Mouse (Mus musculus): ENCODE measurements around the gene Dmc1. TPM values are rescaled to one million over a fixed set of nuclear protein-coding genes. Genes with fewer than 3 reads are reported as not detected.

Gene Dmc1
- polyA plus RNA-seq, 1 experiment from 2014 or later, result 1.7 TPM

GRCm38 (mm10) chr15:79518571-79518970, 86.3 kb downstream of the Dmc1 start:
- no peaks in the 10 kb centered on the region for H3K9me3 ChIP-seq (replicated peaks)
- no peak overlapping the region for H3K4me3 ChIP-seq
- no peak overlapping the region for H3K27ac ChIP-seq
- DNase-seq (ENCODE audit: low spot score), result no peak
- H3K27me3 ChIP-seq (ENCODE audit: low read depth, poor library complexity, severe bottlenecking), result peaks cover 64% of the 10 kb centered on the region
- no peaks in the 10 kb centered on the region for H3K36me3 ChIP-seq
- peaks cover 35% of the 10 kb centered on the region for H3K4me1 ChIP-seq
- 84% methylated on average over 3 of the region's 3 CpGs for WGBS

DNA sequence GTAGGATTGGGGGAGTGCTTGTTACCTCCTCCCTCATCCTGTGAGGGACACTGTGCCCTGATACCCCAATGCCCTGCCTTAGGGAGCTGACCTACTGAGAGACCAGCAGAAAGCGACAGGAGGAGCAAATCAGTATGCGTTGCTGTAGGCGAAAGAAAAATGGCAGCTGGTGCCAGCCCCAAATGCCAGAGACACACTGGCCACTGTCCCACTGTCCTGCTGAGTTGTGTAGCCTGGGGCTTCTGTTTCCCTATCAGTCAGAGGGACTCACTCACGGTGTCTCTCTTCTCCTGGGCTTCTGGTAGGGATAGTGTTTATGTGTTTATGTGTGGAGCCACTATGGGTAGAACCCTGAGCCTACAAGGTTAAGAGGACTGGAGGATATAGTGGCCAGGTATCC, 87.2 kb downstream of the Dmc1 start:
- no peak overlapping the region for H3K27ac ChIP-seq
- H3K9me3 ChIP-seq (replicated peaks), result no peaks in the 10 kb centered on the region
- H3K4me1 ChIP-seq, result peaks cover 35% of the 10 kb centered on the region
- H3K4me3 ChIP-seq, result no peak overlapping the region
- DNase-seq (ENCODE audit: low spot score), result no peak
- H3K27me3 ChIP-seq (ENCODE audit: low read depth, poor library complexity, severe bottlenecking), result peaks cover 72% of the 10 kb centered on the region
- H3K36me3 ChIP-seq, result no peaks in the 10 kb centered on the region
- WGBS, result 73% methylated on average over 4 of the region's 4 CpGs

DNA sequence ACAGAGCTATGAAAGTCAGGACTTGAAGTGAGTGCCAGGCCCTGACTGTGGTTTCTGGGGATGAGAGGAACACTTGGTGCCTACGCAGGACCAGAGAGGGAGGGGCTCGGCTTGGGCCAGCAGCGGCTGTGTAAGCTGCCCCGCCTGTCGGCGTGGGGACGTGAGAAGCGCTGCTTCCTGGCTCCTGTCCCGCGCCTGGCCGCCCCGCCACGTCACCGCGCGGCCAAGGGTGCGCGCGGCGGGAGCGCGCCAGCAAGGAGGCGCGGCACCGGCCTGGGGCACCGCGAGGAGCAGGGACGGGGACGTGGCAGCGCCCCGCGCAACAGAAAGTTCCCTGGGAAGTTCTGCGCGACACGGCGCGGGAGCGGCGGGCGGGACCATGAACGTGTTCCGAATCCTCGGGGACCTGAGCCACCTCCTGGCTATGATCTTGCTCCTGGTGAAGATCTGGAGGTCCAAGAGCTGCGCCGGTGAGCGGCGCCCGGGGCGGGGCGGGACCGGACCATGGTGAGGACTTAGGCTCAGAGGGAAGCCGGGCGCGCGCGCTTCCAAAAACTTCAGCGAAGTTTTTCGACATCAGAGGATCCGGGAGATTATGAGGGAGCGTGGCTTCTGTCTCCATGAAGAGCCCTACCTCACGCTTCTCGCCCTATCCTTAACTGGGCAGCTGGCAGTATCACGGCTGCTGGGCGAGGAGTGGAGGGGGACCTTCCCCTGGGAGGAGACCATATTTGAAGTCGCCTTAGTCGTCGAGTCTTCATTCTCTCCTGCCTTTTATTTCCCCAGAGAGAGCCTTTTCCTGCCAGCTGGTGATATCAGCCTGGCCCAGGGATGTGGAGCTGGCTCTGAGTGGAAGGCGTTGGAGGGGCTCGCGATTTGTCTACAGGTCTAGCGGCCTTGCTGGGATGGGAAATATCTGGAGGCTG, 88.5 kb downstream of the Dmc1 start, which contains the start of gene Kdelr3:
Gene Kdelr3 (plus strand): TSS at position 241 of the 926 bp plus-strand sequence.
- Histone ChIP-seq H3K27ac (peak within 1 kb of the TSS; percentile 76), H3K4me3 (peak within 1 kb of the TSS; percentile 67), H3K9me3 (replicated peaks) (no peaks in the 10 kb centered on the region), H3K27me3 (ENCODE audit: low read depth, poor library complexity, severe bottlenecking) (peaks cover 85% of the 10 kb centered on the region), H3K36me3 (no peaks in the 10 kb centered on the region), H3K4me1 (peaks cover 46% of the 10 kb centered on the region)
- WGBS, result 1% methylated on average over 71 of the region's 71 CpGs
- peak; percentile 64 for DNase-seq (ENCODE audit: low spot score)

DNA sequence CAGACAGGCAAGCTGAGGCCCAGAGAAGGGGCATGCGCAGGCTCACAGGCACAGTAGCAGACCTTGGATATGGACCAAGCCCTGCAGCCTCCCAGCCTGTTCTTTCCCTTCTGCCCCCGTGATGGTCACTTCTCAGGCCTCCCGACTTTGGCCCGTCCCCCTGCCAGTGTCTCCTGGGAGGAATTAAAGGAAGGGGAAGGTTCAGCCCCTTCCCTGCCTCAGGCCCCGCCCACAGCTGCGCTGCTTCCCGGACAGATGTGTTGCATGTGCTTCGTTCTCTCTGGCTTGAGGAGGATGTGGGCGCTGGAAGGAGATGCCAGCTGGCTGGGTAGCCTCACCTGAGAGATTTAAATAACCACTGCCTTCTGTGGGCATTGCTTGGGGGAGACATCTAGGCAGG, 91.0 kb downstream of the Dmc1 start:
- Histone ChIP-seq H3K27ac (no peak overlapping the region), H3K36me3 (no peaks in the 10 kb centered on the region), H3K27me3 (ENCODE audit: low read depth, poor library complexity, severe bottlenecking) (peaks cover 100% of the 10 kb centered on the region), H3K4me3 (peak overlapping the region; percentile 3; the same call in 1 of the 2 replicates), H3K9me3 (replicated peaks) (no peaks in the 10 kb centered on the region), H3K4me1 (peaks cover 50% of the 10 kb centered on the region)
- no peak for DNase-seq (ENCODE audit: low spot score)
- WGBS, result 11% methylated on average over 9 of the region's 9 CpGs

- DNase-seq (ENCODE audit: low spot score), result peak; percentile 91
- H3K9me3 ChIP-seq (replicated peaks), result no peaks in the 10 kb centered on the region
- peak overlapping the region; percentile 53 for H3K4me3 ChIP-seq
- H3K27ac ChIP-seq, result no peak overlapping the region
- no peaks in the 10 kb centered on the region for H3K36me3 ChIP-seq
- H3K27me3 ChIP-seq (ENCODE audit: low read depth, poor library complexity, severe bottlenecking), result peaks cover 100% of the 10 kb centered on the region
- H3K4me1 ChIP-seq, result peaks cover 41% of the 10 kb centered on the region
- WGBS, result under 1% methylated on average over 61 of the region's 61 CpGs
Measured at GRCm38 (mm10) chr15:79511553-79512320, 93.2 kb downstream of the Dmc1 start.

Small RNA genes lying within 50 kb of the gene (microRNA-seq; reads per million reads assigned to microRNA genes)
- not detected for gene Gm27903

Other genes with a start within 250 kb of the Dmc1 start
- 63.5 and 74.8 TPM in 2 replicates for gene Tmem184b, start 201.5 kb downstream of the Dmc1 start, polyA plus RNA-seq (2016; fragmentation: Nextera tagmentation; extraction: Ambion mirVana)
- gene Csnk1e, start 149.5 kb downstream of the Dmc1 start, polyA plus RNA-seq (2016; fragmentation: Nextera tagmentation; extraction: Ambion mirVana), result 152 and 170 TPM in 2 replicates
- gene Kcnj4, start 99.9 kb downstream of the Dmc1 start, polyA plus RNA-seq (2016; fragmentation: Nextera tagmentation; extraction: Ambion mirVana), result not detected in 2 replicates
- 4.2 and 9.4 TPM in 2 replicates for gene Kdelr3, start 88.7 kb downstream of the Dmc1 start, polyA plus RNA-seq (2016; fragmentation: Nextera tagmentation; extraction: Ambion mirVana)
- gene Ddx17, start 58.4 kb downstream of the Dmc1 start, polyA plus RNA-seq (2016; fragmentation: Nextera tagmentation; extraction: Ambion mirVana), result 44.9 and 51.4 TPM in 2 replicates
- 1.0 and 2.1 TPM in 2 replicates for gene Fam227a, start 53.8 kb upstream of the Dmc1 start, polyA plus RNA-seq (2016; fragmentation: Nextera tagmentation; extraction: Ambion mirVana)
- gene Cby1, start 54.1 kb upstream of the Dmc1 start, polyA plus RNA-seq (2016; fragmentation: Nextera tagmentation; extraction: Ambion mirVana), result 58.4 and 65.6 TPM in 2 replicates
- gene Tomm22, start 65.8 kb upstream of the Dmc1 start, polyA plus RNA-seq (2016; fragmentation: Nextera tagmentation; extraction: Ambion mirVana), result 253 and 284 TPM in 2 replicates
- gene Josd1, start 82.8 kb upstream of the Dmc1 start, polyA plus RNA-seq (2016; fragmentation: Nextera tagmentation; extraction: Ambion mirVana), result 23.8 and 24.6 TPM in 2 replicates
- 48.6 and 53.9 TPM in 2 replicates for gene Gtpbp1, start 85.7 kb upstream of the Dmc1 start, polyA plus RNA-seq (2016; fragmentation: Nextera tagmentation; extraction: Ambion mirVana)
- 2.8 and 3.8 TPM in 2 replicates for gene Sun2, start 137.4 kb upstream of the Dmc1 start, polyA plus RNA-seq (2016; fragmentation: Nextera tagmentation; extraction: Ambion mirVana)
- 62.2 and 70.4 TPM in 2 replicates for gene Dnal4, start 172.7 kb upstream of the Dmc1 start, polyA plus RNA-seq (2016; fragmentation: Nextera tagmentation; extraction: Ambion mirVana)
- 0.55 and 0.65 TPM in 2 replicates for gene Nptxr, start 199.7 kb upstream of the Dmc1 start, polyA plus RNA-seq (2016; fragmentation: Nextera tagmentation; extraction: Ambion mirVana)
- not detected in 2 replicates for gene Npcd, start 229.1 kb upstream of the Dmc1 start, polyA plus RNA-seq (2016; fragmentation: Nextera tagmentation; extraction: Ambion mirVana)
- gene Cbx6, start 229.6 kb upstream of the Dmc1 start, polyA plus RNA-seq (2016; fragmentation: Nextera tagmentation; extraction: Ambion mirVana), result 15.5 and 18.2 TPM in 2 replicates

All from limb, embryonic 10.5 days (tissue).